Mouse (Mus musculus) T-helper 1 cell (primary cell): ENCODE measurements around the gene Plaa.

Experiments
- in situ Hi-C: fragments of 300-600 bp; cut with MboI, MseI; formaldehyde crosslinking; loops from one replicate; pipeline ENCODE4 v1.15.1; 2025; ENCODE audit warnings: high pct_unique_total_duplicates

The Plaa gene

DNA sequence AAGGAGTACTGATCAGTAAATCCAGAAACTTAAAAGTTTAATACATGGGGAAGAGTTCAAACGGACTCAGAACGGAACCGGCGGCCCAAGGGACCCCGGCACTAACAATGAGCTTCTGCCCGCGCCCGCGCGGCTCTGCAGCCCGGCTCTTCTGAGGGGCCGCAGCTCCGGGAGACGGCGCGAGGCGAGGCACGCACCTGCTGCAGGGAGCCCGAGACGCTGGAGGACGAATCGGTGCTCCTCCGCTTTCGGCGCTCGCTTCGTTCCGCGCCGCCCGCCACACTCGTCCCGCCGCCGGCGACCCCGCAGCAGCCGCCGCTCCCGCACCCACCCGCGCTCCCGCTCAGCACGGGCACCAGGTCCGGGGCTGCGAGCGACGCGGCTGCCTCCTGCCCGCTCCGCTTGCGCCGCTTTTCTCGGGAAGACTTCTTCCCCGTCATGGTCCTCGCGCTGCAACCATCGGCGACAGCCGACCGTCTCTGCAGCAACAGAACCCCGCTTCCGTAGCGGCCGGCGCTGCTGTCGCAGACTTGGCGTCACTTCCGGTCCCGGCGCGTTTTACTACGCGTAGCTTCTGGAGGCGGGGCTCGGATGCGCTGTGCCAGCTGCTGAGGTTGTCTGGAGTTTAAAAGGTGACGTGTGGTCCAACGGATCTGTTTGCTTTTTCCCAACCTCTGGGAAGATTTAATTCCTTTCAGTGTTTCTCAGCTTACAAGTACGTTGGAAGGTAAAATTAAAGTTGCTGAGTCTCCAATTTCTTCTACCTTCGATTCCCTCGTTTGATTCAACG is 46.6 kb downstream of the Plaa start, which contains the start of the genes Gm10306 and Caap1:
TSS of gene Gm10306 (plus strand) at position 282 of the 790 bp plus-strand sequence.
TSS of gene Caap1 (minus strand) at position 532 of the 790 bp plus-strand sequence.
- in situ Hi-C loops, result loop anchor here (5.0 kb wide), 1 partner anchor 41 kb away; no protein-coding TSS in a partner anchor

DNA sequence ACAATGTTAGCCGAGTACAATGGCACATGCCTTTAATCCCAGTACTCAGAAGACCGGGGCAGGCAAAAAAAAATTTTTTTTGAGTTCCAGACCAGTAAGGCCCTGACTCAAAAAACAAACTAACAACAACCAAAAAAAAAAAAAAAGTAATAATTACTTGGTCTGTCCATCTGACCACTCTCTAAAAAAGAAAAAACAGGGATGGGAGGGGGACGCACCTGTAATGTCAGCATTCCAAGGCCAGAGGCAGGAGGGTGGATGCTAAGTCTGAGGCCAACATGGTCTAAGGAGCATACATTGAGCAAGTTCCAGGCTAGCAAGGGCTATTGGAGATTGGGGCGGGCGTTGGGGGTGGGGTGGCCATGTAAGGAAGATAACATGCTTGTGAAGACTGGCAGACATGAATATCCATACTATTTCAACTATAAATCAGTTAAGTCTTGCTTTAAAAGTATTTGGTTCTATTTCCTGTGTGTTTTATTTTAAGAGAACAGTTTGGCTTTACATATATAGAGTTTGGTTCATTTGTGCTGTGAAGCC is 48.0 kb downstream of the Plaa start:
- in situ Hi-C loops, result loop anchor here (5.0 kb wide), 1 partner anchor 42 kb away; no protein-coding TSS in a partner anchor

DNA sequence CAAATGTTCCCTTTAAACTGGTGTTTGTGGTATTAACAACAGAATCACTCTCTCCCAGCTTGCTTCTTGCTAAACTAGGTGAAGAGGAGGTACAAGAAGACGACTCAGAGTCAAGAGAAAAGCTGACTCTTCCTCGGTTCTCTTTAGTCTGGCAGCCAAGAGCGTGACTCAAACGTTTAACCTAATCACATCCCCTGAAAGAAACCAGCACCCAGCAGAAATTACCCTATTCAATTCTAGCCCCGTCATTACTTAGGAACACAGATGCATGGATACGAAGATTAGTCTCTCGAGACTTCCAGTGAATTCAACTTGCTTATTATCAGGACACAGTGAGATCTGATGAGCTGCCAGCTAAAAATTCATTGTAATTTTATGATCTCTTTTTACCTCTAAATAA is 58.7 kb downstream of the Plaa start:
- in situ Hi-C loops, result no loop called here

DNA sequence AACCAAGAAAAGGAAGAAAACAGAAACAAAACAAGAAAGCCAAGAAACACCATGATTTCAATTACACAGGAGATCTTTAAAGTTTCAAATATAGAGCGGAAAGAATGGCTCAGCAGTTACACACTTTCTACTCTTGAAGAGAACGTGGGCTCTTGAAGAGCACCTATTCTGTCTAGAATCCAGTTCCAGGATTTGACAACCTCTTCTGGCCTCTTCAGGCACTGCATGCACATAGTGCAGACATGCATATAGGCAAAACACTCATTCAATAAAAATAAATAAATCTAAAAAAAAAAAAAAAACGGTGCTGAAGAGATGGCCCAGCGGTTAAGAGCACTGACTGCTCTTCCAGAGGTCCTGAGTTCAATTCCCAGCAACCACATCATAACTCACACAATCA is 60.0 kb downstream of the Plaa start:
- in situ Hi-C loops, result no loop called here

DNA sequence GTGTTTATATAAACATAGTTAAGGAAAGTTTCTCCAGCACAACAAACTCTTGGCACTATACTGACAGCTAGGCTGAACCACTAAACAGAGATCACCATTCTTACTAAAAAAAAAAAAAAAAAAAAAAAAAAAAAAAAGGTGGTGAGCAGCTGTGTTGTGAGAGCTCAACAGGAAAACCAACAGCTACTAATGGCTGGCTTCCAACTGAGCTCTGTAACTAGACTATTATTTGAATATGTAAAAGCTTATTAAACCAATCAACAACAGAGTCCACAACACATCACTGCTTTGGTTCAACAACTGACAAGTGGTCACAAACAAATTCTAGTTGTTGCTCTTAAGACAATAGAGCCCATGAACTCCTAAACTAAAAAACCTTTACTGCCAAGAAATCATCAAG is 69.8 kb downstream of the Plaa start:
- in situ Hi-C loops, result no loop called here

DNA sequence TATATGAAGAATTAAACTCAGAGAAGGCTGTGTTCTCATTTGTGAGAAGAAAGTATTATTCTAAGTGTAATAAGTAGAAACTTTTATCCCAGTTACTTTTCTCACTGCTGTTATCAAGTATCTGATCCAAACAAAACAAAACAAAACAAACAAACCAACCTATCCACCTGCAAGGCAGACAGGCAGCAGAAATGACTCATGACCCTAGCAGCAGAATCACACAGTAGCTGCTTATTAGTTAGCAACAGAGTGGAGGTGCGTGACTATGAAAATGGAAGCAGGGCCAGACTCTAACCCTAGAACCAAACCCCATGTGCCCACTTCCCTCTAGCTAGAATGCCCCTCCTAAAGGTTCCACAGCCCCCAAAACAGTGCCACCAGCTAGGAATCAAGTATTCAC is 73.6 kb downstream of the Plaa start:
- in situ Hi-C loops, result loop anchor here (10.0 kb wide), 1 partner anchor 1195 kb away; the partner anchor contains the start of gene Tusc1

DNA sequence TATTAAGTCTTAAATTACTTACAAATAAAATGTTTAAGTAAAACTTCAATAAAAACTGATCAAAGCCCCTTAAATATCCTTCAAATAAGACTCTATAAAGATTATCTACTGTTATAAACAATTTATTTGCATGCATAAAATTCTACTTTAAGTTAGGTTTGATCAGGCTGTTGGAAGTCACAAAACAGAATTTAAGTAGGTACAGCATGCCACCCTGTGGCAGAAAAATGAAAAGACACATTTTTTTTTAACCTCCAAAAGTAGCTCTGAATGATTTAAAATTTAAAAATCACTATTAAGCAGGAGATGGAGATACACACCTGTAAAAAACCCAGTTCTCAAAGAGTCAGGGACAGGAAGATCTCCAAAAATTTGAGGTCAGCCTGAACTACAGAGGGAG is 79.7 kb downstream of the Plaa start:
- in situ Hi-C loops, result loop anchor here (10.0 to 25.0 kb wide), 2 partner anchors 961 to 1189 kb away; partner anchors contain the start of gene Tusc1

DNA sequence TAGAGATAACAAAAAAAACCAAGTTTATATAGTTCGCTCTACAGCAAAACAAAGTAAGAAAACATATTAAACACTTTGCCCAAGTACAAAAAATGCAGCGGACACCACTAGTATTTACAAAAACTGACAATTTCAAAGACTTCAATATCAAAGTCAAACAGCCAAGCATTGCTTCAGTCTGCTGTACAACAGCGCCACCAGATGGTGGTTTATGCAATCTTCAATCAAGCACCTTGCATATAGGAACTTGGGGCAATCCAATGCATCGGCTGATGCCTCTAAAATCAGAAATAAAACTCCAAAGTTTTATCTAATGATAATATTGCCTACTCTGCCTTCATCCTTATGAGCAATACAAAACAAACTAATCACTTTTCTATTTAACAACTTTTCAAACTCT is 85.4 kb downstream of the Plaa start:
- in situ Hi-C loops, result loop anchor here (25.0 kb wide), 1 partner anchor 955 kb away; no protein-coding TSS in a partner anchor
